Mouse (Mus musculus) ES-Bruce4 (cell line): ENCODE results near the gene Npas1.
A peak's percentile ranks its signal among the peaks of the same experiment; 100 is the strongest.

Source experiments
- CTCF ChIP-seq: IDR thresholded peaks from one replicate; pipeline ENCODE4 v1.8.1; 2011; ENCODE audit warnings: low read depth, low read length
- EP300 ChIP-seq: IDR thresholded peaks from 2 replicates; pipeline ENCODE4 v1.6.1; 2011; ENCODE audit warnings: low read depth, low read length; ENCODE audit not compliant: insufficient read depth
- POLR2A ChIP-seq: IDR thresholded peaks from one replicate; pipeline ENCODE4 v1.8.1; 2011; ENCODE audit warnings: low read length; ENCODE audit not compliant: insufficient read depth

DNA sequence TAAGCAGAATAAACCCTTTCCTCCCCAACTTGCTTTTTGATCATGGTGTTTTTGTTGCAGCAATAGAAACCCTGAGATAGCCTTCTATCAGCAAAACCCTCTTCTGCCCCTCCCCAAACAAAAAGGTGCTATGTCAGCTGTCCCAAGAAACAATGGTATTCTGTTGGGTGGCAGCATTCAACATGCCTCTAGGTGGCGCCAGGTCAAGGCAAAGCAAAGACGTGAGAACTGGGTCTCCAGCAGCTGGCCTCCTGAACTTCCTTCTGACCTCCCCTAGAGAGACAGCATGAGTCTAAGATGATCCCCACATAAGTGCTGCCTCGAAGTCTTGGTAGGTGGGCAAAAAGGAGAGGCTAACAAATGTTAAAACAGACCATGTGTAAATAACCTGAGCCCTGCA is 29.8 kb upstream of the Npas1 start:
- peak; percentile 81 for TF ChIP-seq CTCF
- no peak for TF ChIP-seq EP300
- TF ChIP-seq POLR2A = no peak
